Mouse (Mus musculus) cerebellum, adult 9-10 months (tissue): Measurements from ENCODE around the gene Tsen34.
"Not testable (repeated sequence)": the region's sequence is repeated elsewhere in the genome, so short reads cannot be mapped to it uniquely, and the experiment has no call there.

Source experiments
- DNase-seq: peaks from one replicate; pipeline ENCODE4 v3.0.0; 2022

The Tsen34 gene

DNA sequence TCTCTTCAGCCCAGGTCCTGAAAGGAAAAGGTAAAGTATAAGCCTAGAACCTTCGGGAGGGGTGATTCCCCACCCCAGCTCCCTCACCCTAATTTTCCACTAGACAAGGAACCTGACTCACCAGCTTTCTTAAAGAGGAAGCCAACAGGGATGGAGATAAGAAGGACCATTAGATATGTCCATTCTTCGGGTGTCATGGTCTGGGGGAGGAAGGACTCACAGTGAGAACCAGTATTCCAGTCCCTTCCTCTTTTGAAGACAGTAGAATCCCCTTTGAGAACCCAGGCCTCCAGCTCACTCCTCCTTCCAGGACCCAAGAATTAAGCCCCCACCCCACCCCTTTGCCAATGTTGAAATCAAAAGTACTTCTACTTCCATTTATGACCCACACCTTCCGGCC is 744 bp upstream of the Tsen34 start:
- DNase-seq: no peak

DNA sequence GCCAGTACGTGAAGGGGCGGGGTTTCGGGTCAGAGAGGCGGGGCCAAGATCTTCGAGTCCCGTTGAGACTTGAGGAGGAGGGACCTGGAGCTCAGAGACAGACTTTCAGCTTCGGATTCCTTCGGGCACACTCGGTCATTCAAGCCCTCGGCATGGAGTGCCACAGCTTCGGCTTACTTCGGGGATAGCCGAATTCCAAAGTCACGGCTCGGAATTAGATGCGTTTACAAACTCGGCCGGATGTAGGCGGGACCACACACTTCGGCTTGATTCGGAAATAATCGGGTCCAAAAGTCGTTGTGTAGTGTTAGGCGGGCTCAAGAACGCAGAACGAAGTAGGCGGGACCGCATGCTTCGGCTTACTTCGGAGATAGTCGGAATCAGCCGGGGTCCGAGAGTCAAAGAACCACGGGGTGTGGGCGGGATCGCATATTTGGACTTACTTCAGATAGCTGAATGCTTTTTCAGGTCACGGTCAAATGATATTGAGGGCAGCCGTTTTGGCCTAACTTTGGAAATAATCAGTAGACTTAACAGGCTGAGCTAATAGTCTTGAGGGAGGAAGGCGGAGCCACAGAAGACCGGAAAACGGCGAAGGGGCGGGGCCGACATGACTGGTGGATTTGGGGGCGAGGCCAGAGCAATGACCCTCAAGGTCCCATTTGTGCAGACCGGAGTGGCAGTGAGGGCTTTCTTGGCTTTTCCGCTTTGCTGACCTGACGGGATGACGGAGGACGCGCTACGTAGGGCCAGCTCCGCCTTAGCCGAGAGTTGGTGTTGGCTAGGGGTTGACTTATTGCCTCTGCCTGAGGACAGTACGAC is 535 bp downstream of the Tsen34 start, which contains the start of gene Mboat7:
Gene Mboat7 (minus strand): TSS at position 537 of the 822 bp plus-strand sequence.
- DNase-seq: peak; percentile 99

DNA sequence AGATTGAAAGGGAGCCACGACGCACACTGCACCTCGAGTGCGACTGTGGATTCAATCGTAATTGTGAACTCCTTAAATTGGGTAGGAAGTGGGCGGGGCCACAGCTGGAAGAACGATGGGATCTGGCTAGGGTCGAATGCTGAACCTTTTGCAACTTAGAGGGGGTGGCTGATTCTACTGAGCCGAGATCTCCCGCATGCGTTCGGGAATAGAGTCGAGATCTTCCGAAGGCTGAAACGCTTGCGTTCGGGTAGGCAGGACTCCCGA is 1.1 kb downstream of the Tsen34 start:
- DNase-seq: no peak

- peak; percentile 84 for DNase-seq
Observed at GRCm38 (mm10) chr7:3694076-3694948, 1.6 kb downstream of the Tsen34 start.

DNA sequence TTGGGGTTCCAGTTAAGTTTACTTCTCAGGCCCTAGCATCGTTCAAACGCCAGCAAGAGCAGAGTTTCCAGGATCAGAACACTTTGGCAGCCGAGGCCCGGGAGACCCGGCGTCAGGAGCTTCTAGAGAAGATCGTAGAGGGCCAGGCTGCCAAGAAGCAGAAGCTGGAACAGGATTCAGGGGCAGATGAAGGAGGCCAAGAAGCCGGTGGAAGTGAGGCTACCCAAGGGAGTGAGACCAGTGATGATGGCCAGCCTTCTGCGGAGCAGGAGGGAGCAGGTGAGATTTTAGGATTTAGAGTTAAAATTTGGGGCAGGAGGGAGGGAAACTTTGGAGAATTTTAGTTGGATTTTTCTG is 2.3 kb downstream of the Tsen34 start:
- DNase-seq: not testable (repeated sequence)

- DNase-seq: no peak
Observed at GRCm38 (mm10) chr7:3698471-3698870, 5.8 kb downstream of the Tsen34 start.

DNA sequence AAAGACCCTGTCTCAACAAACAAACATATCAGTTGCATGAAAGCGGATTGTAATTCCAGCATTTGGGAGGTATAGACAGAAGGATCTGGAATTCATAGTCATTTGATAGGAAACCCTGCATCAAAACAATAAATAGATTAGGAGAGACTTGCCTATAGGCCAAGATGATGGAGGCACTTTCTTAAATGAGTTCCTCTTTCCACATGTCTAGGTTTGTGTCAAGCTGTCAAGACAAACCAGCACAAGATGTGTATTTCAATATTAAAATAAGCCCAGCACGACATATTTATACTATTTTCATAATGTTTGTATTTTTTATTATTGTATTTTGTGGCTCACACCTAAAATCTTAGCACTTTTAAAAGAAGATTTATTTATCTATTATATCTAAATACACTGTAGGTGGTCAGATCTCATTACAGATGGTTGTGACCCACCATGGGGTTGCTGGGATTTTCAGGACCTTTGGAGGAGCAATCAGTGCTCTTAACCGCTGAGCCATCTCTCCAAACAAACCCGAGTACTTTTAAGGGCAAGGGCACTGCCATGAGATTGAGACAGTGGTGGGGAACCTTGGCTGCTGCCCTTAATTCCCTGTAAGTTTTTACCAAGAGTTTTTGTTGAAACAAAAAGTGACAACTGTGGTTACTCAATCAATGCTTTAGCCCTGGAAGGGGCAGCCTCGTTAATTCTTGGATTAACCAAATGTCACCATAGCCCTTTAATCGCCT is 10.7 kb downstream of the Tsen34 start:
- DNase-seq: no peak

DNA sequence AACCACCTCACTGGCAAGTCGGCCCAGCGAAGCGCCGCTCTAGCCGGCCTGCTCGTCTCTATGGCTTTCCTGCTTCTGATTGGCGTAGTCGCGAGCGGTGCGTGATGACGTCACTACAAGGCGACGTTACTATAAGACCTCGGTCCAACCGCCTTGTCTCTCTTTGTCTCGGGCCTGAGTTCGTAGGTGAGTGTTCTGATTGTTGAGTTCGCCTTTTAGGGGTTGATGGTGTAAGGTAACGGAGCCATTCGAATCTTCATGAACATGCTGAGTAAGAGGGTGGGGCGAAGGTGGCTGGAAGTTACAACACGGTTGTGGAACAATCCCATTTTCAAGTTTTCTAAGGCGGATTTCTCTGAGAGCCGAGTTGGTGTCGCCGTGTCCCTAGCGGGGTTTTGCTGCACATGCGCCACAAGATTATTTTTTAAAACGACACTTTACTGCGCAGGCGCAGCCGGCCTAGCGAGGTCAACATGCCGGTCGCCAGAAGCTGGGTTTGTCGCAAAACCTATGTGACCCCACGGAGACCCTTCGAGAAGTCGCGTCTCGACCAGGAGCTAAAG is 11.3 kb downstream of the Tsen34 start, which contains the start of gene Rps9:
Gene Rps9 (plus strand): TSS at position 115 of the 563 bp plus-strand sequence.
- DNase-seq: peak; percentile 98

DNA sequence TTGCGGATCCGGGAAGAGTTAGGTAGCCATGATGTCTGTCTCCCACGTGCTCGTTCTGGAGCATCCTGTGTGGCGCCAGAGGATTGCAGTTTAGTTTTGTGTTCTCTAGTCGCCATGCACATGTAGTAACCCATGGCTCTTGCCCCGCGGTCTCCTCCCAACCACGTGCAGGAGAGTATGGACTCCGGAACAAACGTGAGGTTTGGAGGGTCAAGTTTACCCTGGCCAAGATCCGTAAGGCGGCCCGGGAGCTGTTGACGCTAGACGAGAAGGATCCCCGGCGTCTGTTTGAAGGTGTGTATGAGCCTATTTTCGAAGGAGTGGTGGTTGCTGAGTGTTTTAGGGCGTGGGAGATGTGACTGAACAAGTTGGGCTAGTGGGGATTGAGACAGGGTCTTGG is 11.8 kb downstream of the Tsen34 start:
- DNase-seq: no peak

DNA sequence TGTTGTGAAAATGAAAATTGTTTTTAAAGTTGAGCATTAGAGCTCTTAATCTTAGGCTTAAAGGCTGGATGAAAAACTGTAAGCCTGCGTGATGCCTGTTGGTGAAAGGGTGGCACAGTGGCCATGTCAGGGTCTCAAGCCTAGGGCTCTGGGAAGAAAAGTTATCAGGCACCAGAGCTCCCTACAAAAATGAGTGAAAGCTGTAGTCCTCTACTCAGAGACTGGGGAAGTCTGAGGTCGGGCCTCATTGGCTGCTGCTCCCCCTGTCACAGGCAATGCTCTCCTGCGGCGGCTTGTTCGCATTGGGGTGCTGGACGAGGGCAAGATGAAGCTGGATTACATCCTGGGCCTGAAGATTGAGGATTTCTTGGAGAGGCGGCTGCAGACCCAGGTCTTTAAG is 12.8 kb downstream of the Tsen34 start:
- not testable (repeated sequence) for DNase-seq

- peak; percentile 42 for DNase-seq
Observed at GRCm38 (mm10) chr7:3705911-3706310, 13.2 kb downstream of the Tsen34 start.

- peak; percentile 43 for DNase-seq
Observed at GRCm38 (mm10) chr7:3706343-3706934, 13.8 kb downstream of the Tsen34 start.

- no peak for DNase-seq
Observed at GRCm38 (mm10) chr7:3707027-3707426, 14.4 kb downstream of the Tsen34 start.

- no peak for DNase-seq
Observed at GRCm38 (mm10) chr7:3707568-3708413, 15.1 kb downstream of the Tsen34 start.

GRCm38 (mm10) chr7:3708447-3708980 is 15.9 kb downstream of the Tsen34 start:
- DNase-seq: not testable (repeated sequence)

DNA sequence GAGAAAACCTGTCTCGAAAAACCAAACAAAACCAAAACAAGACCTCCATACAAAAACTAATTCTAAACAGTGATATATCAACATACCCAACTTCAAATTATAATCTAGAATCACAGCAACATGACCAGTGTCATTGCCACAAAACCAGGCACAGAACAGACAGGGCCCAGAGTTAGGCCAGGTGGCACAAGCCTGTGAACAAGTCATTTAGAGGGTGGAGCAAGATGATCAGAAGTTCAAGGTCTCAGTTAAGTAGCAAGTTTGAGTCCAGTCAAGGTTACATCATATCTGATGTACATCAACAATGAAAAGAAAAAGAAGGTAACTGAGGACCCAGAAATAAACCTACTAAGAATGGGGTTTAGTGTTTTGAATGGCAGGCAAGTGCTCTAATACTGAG is 16.3 kb downstream of the Tsen34 start:
- DNase-seq: no peak

DNA sequence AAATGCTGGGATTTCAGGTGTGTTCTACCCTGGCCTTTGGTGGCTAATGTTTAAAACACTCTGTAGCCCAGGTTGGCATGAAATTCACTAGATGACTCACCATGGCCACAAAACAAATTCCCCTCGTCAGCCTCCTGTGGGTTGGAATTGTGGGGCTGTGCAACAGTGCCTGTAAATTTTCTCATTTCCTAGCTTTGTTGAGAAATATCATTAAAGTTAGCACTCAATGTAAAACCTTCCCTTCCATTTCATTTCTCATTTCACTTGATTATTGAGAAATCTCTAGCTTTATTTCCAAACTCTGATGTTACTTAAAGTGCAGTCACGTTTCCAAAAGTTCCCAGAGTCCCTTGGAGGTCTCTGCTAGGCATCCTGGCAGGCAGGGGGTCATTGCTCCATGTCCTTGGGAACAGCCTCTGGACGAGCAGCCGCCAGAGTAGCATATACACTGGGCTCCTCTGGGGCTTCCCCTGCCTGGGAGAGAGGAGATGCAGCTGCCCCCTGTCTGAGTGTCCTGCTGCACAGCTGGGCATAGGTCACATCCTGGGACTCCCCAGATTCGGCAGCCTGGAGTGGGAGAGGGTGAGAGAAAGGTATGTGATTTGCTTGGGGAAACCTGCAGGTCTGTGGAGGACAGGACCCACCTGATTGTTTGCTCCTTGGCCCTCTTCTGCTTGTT is 19.7 kb downstream of the Tsen34 start:
- DNase-seq: no peak

- DNase-seq: no peak
Observed at GRCm38 (mm10) chr7:3715249-3715648, 22.6 kb downstream of the Tsen34 start.

GRCm38 (mm10) chr7:3720268-3720667 is 27.6 kb downstream of the Tsen34 start, which contains the start of gene Pirb:
Gene Pirb (minus strand): TSS chr7:3720391.
- not testable (repeated sequence) for DNase-seq

- not testable (repeated sequence) for DNase-seq
Observed at GRCm38 (mm10) chr7:3725459-3725858, 32.8 kb downstream of the Tsen34 start.

DNA sequence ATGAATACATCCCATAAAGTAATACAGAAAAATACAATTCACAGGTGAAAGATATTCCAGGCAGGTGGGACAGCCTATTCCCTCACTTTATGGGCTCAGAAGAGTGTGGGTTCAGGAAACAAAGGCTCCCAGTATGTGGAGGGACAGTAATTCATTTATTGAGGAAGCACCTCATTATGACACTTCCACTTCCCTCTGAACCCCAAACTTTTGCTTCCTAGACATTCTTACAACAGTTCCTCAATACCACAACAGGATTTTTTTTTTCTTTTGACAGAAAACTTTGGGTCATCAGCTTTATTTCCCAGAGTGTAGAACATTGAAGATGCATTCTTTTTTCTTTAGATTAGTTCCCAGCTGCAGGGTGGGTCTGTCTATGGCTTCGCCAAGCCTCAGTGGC is 40.0 kb downstream of the Tsen34 start:
- DNase-seq: not testable (repeated sequence)
